Mouse (Mus musculus): Measurements from ENCODE around the gene Tmem131l.

Tmem131l gene

GRCm38 (mm10) chr3:84039646-84040475, at the start of gene Tmem131l:
Gene Tmem131l, minus strand, starts transcription at chr3:84040175.
- DNase-seq, result peak; percentile 89

- DNase-seq, result no peak
Observed at GRCm38 (mm10) chr3:84086921-84087320, 46.9 kb upstream of the Tmem131l start.

GRCm38 (mm10) chr3:84086337-84086736, 46.4 kb upstream of the Tmem131l start:
- no peak for DNase-seq

GRCm38 (mm10) chr3:84085429-84085828, 45.5 kb upstream of the Tmem131l start:
- no peak for DNase-seq

- no peak for DNase-seq
Observed at GRCm38 (mm10) chr3:84081208-84081722, 41.3 kb upstream of the Tmem131l start.

DNA sequence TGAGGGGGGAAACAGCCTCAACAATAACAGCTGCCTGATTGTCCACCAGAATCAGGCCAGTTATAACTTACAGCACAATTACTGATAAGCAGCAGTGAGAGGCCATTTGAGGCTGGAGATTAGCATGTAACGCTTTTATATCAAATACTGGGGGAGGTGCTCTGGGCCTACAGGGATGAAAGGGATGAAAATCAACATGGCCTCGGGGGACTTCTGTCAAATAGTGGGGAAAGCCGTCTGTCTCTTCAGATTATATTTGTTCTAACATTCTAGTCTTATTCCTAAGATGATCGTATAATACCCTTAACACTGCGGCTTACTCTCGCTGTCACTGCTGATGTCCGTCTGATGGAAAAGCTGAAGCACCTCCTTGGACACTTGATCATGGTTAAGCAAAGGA, 40.1 kb upstream of the Tmem131l start:
- DNase-seq, result no peak

GRCm38 (mm10) chr3:84077505-84077904, 37.5 kb upstream of the Tmem131l start:
- no peak for DNase-seq

DNA sequence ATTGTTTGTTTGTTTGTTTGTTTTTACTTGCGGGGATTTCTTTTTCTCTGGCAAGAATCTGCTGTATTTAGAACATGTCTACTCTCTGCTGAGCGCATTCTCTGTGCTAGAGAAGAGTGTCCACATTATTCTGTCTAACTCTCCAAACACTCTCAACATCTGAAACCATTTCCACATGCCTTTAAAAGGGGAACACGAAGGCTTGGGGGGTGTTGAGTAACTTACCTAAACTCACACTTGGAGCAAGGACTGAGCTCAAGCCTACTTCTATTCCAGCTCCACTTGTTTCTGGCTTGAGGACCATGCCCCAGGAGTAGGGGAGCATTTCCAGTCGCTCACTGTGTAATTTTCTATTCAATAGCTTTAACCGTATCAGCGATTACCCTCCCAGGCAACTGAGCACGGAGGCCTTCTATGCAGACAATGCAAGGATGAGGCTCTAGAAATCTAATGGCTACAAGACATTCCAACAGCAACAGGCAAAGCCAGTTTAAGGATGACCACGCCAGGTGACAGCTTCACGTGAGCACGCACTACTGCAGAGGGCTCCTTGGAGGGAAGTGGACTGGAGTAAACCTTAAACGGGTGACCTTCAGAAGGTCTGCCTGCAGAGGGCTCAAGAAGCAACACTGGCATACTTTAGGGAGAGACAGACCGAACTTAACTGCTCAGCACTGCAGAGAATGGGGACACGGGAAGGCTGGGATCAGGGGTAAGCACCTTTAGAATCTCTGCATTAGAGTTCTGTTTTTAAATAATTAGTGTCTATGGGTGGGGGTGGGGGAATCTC, 36.8 kb upstream of the Tmem131l start:
- no peak for DNase-seq

- no peak for DNase-seq
Observed at GRCm38 (mm10) chr3:84075516-84075915, 35.5 kb upstream of the Tmem131l start.

DNA sequence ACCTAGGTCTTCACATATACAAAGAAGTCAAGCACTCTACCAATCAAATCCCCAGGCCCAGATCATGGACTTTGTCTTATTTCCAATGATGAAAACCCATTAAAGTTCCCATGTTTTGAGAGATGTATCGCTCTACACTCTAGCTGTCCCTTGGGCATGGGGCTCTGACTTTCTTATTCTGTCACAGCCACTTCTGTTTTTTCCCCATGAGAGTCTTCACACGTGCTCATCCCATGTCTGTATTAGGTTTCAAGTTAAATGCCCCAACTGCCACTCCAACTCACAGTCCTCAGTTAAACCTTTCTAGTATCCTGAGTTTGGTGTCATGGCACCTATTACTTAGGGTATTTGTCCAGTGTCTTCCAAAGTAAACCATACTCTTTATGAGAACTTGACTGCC, 34.8 kb upstream of the Tmem131l start:
- no peak for DNase-seq

DNA sequence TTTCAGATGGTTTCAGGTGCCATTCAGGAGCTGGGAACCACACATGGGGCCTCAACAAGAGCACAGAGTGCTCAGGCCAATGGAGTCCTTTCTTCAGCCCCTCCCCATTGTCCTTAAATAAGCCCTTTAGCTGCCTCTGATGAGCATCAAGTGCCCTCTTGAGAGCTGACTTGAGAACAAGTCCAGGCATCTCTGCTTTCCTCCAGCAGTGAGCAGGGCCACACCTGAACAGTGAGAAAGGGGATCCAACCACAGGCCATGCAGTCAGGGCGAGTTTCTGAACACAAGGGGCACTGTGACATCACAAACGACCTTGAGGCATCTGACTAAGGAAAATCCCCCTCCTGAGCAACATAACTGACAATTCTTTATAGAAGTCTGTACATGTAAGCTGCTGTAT, 31.7 kb upstream of the Tmem131l start:
- no peak for DNase-seq

- no peak for DNase-seq
Observed at GRCm38 (mm10) chr3:84070811-84071210, 30.8 kb upstream of the Tmem131l start.

- DNase-seq, result peak; percentile 23
Observed at GRCm38 (mm10) chr3:84068831-84069709, 29.1 kb upstream of the Tmem131l start.

DNA sequence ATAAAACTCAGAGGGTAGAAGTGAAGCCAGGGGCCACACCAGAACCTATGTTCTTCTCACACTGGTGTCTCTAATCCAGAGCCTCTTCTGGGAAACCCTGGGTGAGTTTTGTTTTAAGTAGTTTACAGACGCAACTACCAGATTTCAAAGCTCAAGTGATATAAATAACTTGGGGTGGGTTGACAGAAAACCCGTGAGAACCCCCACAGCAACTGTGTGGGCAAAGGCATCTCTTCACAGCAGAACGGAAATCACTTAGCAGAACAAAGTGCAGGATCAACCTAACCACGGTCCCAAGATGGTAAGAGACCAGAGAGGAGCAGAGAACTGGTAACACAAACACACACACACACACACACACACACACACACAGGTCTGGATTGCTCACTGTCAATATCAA, 25.9 kb upstream of the Tmem131l start:
- DNase-seq, result peak; percentile 63

GRCm38 (mm10) chr3:84063369-84063914, 23.5 kb upstream of the Tmem131l start:
- DNase-seq, result no peak

DNA sequence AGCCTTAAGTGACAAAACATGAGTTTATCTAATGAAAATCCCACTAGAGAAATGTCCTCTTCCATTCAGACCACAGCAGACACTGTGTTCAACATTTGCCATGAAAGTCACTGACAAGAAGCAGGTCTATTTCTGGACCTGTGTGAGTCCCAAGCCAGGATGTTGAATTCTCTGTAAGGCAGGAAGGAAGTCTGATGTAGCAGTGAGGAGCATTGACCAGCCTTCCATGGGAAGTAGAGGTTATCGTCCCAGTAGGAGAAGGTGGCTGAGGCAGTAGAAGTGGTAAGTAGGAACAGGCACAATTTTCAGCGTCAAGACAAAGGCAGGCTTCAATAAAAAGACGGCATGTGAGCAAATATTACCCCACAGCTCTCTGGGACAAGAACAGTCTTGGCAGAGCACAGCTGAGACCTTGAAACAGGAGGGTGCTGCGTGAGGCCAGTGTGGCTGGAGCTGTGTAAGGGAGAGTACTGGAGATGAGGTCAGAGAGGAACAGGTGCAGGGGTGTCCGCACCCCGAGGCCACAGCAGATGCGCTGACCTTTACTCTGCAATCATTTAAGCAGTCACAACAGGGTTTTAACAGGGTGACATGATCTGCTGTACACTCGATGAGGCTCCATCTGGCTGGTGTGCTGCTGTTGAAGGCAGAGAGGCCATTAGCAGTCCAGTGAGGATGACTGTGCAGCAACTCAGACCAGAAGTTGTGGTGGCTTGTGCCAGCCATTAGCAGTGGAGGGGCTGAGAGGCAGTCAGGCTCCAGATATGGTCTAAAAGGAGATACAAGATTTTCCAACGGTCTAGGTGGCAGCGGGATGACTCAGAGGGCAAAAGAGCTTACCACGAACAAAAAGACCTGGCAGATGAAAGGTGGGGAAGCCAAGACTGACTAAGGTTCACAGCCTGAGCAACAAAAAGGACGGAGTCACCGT, 21.8 kb upstream of the Tmem131l start:
- no peak for DNase-seq

DNA sequence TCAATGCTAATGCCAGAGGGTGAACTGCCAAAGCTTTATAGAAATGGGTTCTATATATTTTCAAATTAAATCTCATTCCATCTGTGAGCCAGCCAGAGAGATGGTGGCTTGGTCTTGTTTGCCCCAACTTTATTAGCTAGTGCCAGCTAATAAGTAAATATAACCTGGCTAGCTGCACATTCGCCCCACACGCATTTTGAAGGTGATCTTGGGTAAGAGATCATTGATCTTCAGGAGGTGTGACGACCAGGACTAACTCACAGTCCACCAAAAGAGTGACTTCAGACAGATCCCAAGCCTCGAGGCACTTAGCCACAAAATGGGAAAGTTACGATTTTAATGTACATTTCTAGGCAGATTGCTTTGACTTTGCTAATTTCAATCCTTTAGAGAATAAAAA, 21.0 kb upstream of the Tmem131l start:
- no peak for DNase-seq

DNA sequence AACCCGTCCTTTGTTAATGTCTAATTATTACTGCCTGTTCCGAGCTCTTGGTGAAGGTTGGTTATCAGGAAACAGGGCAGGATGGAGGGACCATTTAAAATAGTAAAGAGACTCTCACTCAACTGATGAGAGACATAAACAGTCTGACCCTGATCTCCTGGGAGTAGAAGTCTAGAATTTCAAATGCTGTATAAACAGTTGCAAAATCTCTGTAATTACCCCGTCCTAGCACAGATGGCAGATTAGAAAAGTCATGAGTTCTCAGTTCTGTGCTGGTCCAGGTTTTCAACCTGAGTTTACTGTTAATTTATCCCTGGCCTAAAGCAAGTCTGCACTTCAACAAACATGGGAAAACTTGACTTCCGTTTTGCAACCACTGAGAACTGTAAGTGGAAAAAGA, 20.2 kb upstream of the Tmem131l start:
- no peak for DNase-seq

GRCm38 (mm10) chr3:84059676-84060075, 19.7 kb upstream of the Tmem131l start:
- no peak for DNase-seq

DNA sequence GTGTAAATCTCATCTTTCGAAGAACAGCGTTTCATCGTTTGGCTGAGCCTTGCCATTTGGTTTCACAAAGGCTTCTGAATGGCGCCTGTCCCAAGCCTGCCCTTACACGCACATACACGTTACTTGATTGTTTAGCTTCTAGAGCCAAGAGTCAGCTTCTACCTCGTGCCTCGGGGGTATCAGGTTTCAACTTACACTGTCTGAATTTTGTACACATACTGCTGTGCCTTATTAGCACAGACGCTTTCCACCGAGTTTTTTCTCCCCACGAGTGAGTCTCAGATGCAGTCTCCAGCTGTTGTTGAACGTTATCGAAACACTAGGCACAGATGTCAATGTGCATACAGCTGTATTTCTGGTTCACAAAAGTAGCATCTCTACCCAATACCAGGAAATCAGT, 19.3 kb upstream of the Tmem131l start:
- DNase-seq, result no peak

GRCm38 (mm10) chr3:84048729-84049175, 8.8 kb upstream of the Tmem131l start:
- DNase-seq, result no peak

Data from thymus, postnatal 14 days (tissue).